Mouse (Mus musculus) left cerebral cortex, postnatal 36 days (tissue): ENCODE measurements at regions not wholly inside any gene's neighbourhood (a gene's known extent, or its start where the extent isn't known, plus 50 kb on each side); places are given as distances from the start of the nearest gene placed in this dataset.
"Not testable (repeated sequence)": the region's sequence is repeated elsewhere in the genome, so short reads cannot be mapped to it uniquely, and the experiment has no call there.

ENCODE experiments used
- DNase-seq, 2 experiments: peaks; one replicate each; pipeline ENCODE4 v3.0.0; 2021 to 2022; ENCODE audit warnings: low spot score in 2 of 2, mixed read lengths in 1 of 2
- intact Hi-C: fragments of 180-260 bp; cut with DNase I; formaldehyde crosslinking; loops from one replicate; pipeline ENCODE4 v1.15.1; 2025

DNA sequence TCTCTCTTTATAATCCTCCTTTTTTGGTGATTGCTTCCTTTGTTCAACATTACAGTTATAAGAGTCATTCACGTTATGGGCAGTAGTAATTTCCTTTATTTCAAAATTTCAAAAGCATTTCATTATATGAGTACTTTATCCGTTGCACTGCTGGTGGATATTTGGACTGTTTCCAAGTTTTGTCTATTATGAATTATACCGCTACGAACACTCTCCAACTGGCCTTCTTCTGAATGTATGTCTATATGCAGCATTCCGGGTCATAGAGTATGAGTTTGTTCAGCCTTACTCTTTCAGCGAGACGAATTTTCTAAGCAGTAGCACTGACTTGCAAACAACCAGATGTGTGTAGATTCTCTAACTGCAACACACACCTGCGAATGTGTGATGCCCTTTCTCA is 57.8 kb downstream of the Dusp6 start:
- DNase-seq, result no peak
- intact Hi-C loops, result no loop called here

DNA sequence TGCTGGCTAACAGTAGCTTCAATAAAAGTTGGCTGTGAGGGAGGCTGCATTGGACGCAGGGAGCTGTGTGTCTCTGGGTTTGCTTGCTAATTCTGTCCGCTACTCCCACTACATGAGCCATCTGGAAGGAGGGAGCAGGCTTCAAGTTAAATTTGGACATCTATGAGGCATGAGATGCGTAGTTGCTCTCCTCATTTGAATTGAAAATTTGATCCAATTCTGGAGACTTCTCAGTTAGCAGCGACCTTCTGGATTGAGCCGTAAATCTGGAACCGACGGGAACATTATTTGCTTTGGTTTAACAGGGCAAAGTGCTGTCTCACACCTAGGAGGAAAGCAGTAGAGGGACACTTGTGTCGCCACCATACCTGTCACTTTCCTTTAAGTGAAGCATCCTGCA is 60.3 kb downstream of the Dusp6 start:
- intact Hi-C loops, result loop anchor here (1.0 kb wide), 1 partner anchor 38 kb away; no protein-coding TSS in a partner anchor
- DNase-seq, result peak; percentile 60 to 70

DNA sequence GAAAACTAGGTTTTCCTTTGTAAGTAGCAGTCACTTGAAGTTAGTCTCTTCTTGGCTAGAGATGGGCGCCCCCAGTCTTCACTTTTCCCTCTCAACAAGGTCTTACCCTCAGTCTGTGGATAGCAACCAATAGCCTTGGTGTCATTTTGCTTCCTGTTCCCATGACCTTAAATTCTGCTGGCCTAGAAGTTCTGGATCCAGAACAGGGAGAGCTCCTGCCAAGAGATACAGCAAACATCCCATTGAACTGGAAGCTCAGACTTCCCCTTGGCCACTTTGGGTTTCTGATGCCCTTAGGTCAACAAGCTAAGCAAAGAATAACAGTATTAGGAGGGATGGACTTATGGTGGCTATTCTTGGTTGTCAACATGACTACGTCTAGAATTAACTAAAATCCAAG is 64.5 kb downstream of the Dusp6 start:
- no peak for DNase-seq
- intact Hi-C loops, result loop anchor here (5.0 kb wide), 1 partner anchor 35 kb away; no protein-coding TSS in a partner anchor

DNA sequence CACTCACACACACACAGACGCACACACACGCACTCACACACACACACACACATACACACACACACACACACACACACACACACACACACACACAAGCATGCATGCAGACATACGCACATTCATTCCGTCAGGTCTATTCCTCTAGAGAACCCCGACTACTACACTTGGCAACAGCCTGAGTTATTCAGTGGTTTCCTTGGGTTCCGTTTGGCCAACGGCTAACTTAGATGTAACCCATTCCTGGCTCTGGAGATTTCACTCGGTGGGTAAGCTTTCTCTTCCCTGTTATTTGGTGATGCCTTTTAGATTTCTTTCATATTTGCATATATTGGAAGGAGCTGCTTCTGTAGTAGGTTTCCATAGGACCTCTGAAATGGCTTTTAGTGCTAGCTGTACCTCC is 65.5 kb downstream of the Dusp6 start:
- intact Hi-C loops, result loop anchor here (5.0 kb wide), 1 partner anchor 34 kb away; no protein-coding TSS in a partner anchor
- no peak for DNase-seq

DNA sequence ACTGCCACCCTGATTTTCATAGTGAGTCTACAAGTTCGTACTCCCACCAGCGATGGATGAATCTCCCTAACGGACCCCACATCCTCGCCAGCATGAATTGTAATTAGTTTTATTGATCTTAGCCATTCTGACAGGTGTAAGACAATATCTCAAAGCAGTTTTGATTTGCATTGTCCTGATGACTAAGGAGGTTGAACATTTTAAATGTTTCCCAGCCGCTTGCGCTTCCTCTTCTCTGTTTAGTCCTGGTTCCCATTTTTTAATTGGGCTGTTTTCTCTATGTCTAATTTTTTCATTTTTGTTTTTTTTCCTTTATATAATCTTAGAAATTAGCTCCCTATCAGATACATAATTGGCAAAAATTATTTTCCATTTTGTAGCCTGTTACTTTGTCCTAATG is 66.4 kb downstream of the Dusp6 start:
- intact Hi-C loops, result loop anchor here (5.0 kb wide), 1 partner anchor 33 kb away; no protein-coding TSS in a partner anchor

DNA sequence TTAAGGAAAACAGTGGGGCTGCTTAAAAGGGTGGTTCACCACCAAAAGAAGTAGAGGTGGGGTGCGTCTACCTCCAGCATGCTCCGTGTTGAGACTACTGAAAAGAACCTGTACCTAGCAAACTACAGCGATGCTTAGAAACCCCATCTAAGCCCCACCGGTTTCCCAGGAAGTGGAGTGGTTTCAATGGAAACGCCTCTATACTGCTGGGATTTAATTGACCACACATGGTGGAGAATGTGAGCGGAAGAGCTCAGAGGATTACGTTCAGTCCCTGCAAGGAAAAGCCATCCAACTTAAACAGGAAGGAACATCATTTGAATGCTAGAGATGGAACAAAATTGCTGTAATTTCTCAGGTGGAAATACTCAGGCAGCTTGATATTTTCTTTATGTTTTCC is 67.5 kb downstream of the Dusp6 start:
- intact Hi-C loops, result no loop called here

More for the DNA sequence above, 66.4 kb downstream of the Dusp6 start:
- no peak for DNase-seq

DNA sequence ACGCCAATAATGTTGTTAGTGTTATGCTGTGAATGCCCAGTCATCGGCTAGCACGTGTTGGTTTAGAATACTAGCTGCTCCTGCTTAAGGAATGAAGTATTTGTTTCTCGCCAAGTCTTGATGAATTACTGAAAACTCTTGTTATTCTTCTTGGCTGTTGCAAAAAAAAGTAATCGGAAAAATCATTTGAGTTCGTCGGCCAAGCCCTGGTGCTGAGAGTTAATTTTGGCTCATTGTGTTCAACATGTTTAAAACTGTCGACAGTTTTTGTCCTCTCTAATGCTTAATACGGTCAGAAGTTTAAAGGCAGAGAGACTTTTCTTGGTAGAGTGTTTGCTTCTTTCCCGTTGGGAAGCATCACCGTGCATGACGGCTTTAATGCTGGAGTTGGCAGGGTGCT is 68.8 kb downstream of the Dusp6 start:
- intact Hi-C loops, result loop anchor here (2.0 kb wide), 1 partner anchor 15 kb away; no protein-coding TSS in a partner anchor
- DNase-seq, result no peak

More for the DNA sequence above, 67.5 kb downstream of the Dusp6 start:
- DNase-seq, result no peak

DNA sequence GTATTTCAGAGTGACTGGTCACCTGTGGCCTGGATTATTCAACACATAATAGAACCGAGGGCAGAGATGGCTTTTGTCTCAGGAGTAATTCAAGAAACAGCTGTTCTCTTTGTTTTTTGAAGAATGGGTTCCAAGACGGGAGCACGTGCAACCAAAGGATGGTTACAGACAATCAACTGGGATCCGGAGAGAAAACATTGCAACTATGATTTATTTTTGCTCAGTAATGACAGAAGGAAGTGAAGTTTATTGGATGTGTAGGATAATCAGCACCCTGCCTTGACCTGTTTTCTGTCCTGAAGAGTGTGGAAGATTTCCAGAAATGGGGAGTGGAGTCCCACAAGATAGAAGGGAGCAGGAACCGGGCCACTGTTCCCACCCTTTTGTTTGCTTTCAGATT is 70.8 kb downstream of the Dusp6 start:
- intact Hi-C loops, result loop anchor here (2.0 kb wide), 1 partner anchor 13 kb away; no protein-coding TSS in a partner anchor
- DNase-seq, result no peak

DNA sequence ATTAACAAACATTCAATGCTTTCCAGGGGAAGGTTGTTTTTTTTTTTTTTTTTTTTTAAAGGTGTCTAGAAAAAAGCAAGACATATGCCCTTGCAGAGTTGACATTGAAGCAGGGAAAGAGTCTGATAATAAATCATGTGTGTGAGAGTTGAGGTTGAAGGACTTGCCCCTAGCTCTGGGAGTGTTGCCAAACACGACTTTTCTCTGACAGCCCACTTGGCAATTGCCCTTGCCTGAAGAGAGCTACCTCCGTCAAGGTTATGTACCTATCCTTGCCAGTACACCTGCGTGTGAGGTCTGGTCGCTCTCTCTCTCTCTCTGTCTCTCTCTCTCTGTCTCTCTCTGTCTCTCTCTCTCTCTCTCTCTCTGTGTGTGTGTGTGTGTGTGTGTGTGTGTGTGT is 73.1 kb downstream of the Dusp6 start:
- no peak for DNase-seq
- intact Hi-C loops, result no loop called here

DNA sequence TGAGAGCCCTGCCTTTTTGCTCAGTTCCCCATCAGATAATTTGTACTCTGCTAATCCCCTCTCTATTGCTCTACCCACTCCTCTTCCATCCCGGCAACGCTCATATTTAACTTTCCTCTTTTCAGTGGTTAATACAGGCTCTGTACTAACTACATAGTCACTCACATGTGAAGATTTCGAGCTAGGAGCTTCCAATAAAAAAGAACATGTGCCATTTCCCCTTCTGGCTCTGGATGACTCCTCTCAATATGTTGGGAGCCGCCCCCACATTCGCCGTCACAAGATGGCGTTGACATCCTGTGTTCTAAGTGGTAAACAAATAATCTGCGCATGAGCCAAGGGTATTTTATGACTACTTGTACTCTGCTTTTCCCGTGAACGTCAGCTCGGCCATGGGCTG is 75.8 kb downstream of the Dusp6 start:
- intact Hi-C loops, DNase-seq: not testable (repeated sequence)

DNA sequence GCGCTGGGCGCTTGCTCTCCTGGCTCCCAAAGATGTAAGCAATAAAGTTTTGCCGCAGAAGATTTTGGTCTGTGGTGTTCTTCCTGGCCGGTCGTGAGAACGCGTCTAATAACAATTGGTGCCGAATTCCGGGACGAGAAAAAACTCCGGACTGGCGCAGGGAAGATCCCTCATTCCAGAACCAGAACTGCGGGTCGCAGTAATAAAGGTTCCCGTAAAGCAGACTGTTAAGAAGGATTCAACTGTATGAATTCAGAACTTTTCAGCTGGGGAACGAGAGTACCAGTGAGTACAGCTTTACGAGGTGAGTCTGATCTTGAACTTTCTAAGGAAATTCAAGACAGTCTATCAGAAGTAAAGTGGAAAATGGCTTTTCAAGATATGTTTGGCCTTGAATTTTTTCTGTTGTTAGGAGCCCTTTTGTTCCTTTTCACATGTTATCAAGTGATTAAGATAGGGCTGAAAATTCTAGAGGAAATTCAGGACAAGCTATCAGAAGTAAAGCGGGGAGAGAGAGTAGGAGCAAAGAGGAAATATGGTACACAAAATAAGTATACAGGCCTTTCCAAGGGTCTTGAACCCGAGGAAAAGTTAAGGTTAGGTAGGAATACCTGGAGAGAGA is 76.4 kb downstream of the Dusp6 start:
- intact Hi-C loops, result not testable (repeated sequence)
- peak; percentile 76 to 83 for DNase-seq

DNA sequence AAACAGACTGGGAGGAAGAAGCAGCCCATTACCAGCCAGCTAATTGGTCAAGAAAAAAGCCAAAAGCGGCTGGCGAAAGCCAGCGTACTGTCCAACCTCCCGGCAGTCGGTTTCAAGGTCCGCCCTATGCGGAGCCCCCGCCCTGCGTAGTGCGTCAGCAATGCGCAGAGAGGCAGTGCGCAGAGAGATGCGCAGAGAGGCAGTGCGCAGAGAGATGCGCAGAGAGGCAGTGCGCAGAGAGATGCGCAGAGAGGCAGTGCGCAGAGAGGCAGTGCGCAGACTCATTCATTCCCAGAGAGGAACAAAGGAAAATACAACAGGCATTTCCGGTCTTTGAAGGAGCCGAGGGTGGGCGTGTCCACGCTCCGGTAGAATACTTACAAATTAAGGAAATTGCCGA is 77.0 kb downstream of the Dusp6 start:
- intact Hi-C loops, DNase-seq: not testable (repeated sequence)

DNA sequence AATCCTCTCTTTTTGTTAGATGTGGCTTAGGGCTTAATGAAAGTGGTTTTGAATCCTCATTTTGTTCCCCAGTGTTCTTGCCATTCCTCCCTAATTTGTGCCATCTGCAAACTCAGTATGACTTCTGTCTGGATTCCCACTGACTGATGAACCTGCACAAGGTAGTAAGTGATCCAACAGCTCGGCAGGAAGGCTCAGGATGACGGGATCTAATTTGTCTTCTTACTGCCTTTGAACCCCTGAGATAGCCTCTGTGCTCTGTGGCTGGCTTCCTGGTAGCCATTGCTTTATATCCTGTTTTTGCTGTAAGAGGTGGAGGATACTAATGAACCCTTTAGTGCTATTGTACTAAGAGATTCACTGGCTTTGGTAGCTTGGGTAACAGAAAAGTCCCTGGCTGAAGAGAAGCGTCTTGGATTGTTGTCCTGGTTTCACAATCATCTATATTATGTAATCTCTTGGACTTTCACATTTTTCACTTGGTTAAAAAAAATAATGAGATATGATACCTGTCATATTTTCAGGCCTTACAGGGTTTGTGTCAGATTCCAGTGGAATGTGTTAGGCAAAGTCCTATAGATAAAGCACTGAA is 86.2 kb downstream of the Dusp6 start:
- DNase-seq, result no peak
- intact Hi-C loops, result no loop called here

DNA sequence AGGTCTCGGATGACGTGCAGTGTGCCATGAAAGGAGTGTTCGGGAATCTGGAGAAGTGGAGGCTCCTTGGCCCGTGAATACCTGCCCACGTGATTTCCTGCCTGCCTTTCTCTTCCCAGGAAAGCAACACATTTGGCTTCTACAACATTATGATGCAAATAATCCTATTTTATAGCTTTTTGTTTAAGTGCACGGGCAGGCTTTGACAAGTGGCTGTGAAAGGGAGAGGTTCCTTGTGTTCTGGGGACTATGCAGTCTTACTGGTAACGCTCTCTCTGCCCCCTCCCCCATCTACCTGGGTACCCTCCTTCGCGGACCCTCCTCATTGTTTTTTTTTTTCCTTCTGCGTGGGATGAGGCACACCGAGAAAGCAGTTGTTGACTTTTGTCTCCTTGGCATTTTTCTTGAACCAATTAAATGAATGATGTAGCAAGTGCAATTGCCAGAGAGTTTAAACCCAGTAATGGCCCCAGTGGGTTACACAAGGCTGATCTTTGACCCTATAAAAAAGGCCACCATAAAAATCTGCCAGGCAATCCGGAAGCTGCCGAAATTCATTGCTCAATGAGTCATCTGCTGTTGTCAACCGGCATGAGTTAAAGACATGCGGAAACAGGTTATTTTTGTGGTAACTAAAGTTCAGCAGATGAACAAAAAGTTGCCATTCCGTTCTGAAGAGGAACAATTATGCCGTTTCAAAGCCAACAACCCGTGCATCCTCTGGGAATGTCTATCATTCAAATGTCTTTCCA is 90.7 kb downstream of the Dusp6 start:
- intact Hi-C loops, result no loop called here
- no peak for DNase-seq

DNA sequence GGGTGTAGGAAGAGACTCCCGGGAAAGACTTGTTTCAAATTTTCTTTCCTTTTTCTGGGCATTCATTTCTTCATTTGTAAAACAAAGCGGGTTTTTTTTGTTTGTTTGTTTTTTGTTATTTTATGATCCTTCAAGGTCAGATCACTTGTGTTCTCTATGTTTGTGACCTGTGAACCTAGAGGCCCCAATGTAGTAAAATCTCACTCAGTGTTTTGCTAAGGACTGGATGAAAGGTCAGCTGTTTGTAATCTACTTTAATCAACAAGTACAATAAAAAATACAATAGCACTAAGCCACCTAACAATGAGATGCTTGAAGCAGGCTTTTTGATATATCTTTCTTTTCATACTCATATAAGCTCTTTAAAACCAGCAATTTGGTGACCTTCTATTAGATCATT is 91.3 kb downstream of the Dusp6 start:
- intact Hi-C loops, result no loop called here
- DNase-seq, result no peak

DNA sequence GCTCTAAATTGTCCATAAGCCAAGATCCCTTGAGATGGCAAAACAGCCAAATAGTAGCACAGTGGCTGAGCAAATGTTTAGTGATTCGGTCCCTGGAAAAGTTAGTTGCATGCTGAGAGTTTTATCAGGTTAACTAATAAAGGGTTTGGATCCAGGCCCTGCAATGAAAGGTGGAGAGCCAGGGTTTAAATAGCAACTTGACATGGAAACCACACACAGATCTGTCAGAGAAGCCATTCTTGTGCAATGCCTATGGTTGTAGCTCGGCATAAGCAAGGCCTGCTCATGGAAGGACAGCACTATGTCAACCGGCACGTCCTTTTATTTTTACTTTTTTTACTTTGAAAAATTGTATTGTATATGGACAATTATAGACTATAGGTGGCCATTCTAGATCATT is 92.3 kb downstream of the Dusp6 start:
- intact Hi-C loops, result no loop called here

DNA sequence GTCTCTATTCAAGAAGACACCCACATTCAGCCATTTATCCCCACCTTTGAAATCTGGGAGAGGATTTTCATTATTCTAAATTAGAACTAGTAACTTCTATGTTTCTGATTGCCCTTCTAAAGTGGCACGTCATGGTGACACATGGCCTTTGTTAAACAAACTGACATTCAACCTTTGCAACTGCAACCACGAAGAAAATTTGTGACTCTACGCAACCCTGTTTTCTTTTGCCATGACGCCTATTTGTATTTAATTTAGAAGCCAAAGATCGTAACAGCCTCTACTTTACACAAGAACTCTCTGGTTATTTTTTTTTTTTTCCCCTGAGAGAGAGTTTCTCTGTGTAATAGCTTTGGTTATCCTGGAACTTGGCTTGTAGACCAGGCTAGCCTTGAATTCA is 93.2 kb downstream of the Dusp6 start:
- no peak for DNase-seq
- intact Hi-C loops, result no loop called here

More for the DNA sequence above, 92.3 kb downstream of the Dusp6 start:
- no peak for DNase-seq

DNA sequence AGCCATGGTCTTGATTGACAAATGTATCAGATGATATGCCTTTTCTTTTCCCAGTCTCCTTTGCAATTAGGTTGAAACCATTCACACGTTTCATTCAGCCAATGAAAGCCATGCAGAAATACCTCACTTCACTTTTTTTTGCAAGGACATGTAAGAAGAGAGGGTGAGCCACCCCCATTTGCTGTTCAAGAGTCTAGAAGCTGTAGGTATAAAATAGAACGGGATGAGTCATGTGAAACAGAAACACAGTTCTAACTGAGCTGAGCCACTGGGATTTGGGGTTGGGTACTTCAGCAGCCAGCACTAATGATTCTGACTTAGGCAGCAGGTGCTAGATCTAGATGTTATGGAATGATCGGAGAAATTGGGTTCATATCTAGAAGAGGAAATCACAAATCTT is 93.9 kb downstream of the Dusp6 start:
- intact Hi-C loops, result no loop called here
- no peak for DNase-seq

DNA sequence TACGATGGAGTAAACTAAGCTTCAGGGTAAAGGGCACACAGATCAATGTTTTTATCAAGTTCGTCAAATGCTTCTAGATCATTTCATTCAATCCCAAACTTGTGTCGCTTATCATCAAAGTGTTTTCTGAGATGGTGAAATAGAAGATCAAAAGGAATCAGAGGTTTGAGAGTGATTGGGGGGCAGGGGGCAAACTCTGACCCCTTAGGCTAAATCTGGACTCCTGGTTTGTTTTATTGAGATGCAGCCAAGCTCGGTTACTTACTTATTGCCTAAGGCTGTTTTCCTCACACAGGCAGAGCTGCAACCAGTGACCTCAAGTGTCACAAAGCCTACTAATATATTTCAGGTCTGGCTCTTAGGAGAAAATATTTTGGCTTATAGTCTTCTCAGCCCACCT is 94.3 kb downstream of the Dusp6 start:
- DNase-seq, result no peak
- intact Hi-C loops, result no loop called here

DNA sequence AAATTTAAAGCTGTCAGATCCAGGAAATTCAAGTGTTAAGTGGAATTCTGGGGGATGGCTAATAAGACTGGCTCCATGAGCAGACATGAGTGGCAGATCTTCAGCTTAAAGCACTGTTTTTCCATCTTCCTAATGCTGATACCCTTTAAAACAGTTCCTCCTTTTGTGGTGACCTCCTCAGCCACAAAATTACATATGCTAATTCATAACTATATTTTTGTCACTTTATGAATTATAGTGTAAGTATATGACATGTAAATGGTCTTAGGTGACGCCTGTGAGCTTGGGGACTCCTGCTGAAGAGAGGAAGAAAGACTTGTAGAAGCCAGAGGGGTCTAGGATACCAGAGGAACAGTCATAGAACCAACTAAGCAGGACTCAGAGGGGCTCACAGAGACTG is 95.2 kb downstream of the Dusp6 start:
- intact Hi-C loops, result no loop called here
- DNase-seq, result no peak

DNA sequence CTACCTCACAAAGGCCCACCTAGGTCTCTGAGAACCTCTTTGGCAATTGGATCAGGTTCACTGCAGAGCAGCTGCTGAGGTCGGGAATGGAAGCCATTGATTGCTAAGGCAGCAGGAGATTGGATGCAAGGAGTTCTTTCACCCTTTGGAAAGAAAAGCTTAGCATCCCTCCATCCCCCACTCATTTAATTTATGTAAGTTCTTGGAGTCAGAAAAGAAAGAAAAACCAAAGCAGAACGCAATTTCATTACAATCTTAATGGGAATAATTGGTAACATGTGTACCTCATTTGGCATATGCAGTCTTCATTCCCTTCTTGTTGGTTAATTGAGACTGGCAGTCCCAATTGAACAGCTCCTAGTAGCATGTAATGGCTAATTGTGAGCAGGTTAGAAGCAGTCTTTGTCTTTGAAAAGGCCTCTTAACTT is 96.4 kb downstream of the Dusp6 start:
- no peak for DNase-seq
- intact Hi-C loops, result no loop called here
